Mouse (Mus musculus): ENCODE results near the gene Nmt1. TPM values are rescaled to one million over a fixed set of nuclear protein-coding genes. Genes with fewer than 3 reads are reported as not detected.

The Nmt1 gene
- polyA plus RNA-seq, 2 experiments, result 22.3 to 44.3 TPM

DNA sequence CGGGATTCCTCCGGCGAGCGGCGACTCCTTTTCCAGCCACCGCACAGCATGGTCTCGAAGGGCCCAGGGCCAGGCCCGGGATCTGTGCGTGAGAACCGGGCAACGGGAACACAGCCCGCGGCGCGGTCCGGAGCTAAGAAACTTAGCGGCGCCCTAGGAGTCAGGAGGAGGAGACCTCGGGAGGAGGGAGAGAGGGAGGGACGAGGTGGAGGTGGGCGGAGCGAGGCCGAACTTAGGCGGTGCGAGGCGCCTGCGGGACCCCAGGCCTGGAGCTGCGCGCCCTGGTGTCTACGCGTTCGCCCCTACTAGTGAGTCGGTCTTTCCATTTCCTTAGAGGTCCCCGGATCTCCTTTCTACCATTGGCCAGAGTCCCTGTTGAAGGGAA lies 73.5 kb downstream of the Nmt1 start, which contains the start of the genes Plcd3 and Acbd4:
TSS of gene Plcd3 (minus strand) at position 178 of the 385 bp plus-strand sequence.
TSS of gene Acbd4 (plus strand) at position 202 of the 385 bp plus-strand sequence.
- Histone ChIP-seq H3K36me3 (replicated peaks; ENCODE audit: control insufficient read depth, insufficient read depth, low read depth) (peaks cover 12% of the 10 kb centered on the region), H3K9ac (replicated peaks) (peak within 1 kb of the TSS; percentile 58), H3K4me1 (replicated peaks; ENCODE audit: control insufficient read depth in 2 of 2, insufficient read depth in 2 of 2, low read length in 1 of 2) (peaks cover 30 to 35% of the 10 kb centered on the region in 2 experiments), H3K27me3 (ENCODE audit: control insufficient read depth, insufficient read depth, low read length) (peaks cover 25% of the 10 kb centered on the region), H3K4me2 (ENCODE audit: low read depth) (peak within 1 kb of the TSS; percentile 73), H3K27ac (peak within 1 kb of the TSS; percentile 57; the same call in 1 of the 2 replicates), H3K4me3 (ENCODE audit: insufficient read depth in 1 of 2, low read depth in 2 of 2, low read length in 2 of 2) (peak within 1 kb of the TSS; percentile 52 to 76), H3K9me3 (ENCODE audit: control insufficient read depth, low read length) (no peaks in the 10 kb centered on the region)
- TF ChIP-seq EP300 (IDR thresholded peaks at IDR 0.05; ENCODE audit: low read depth) (no peak), CTCF (IDR thresholded peaks at IDR 0.05; ENCODE audit: low read depth) (no peak)
- ATAC-seq (ENCODE audit: insufficient read depth) (peak; percentile 13; the same call in 1 of the 2 replicates), DNase-seq (ENCODE audit: low read depth in 3 of 3, low spot score in 3 of 3) (peak in 1 of 3 experiments; percentile 59)
- WGBS (ENCODE audit: insufficient replicate concordance), result under 1% methylated on average over 33 of the region's 34 CpGs

DNA sequence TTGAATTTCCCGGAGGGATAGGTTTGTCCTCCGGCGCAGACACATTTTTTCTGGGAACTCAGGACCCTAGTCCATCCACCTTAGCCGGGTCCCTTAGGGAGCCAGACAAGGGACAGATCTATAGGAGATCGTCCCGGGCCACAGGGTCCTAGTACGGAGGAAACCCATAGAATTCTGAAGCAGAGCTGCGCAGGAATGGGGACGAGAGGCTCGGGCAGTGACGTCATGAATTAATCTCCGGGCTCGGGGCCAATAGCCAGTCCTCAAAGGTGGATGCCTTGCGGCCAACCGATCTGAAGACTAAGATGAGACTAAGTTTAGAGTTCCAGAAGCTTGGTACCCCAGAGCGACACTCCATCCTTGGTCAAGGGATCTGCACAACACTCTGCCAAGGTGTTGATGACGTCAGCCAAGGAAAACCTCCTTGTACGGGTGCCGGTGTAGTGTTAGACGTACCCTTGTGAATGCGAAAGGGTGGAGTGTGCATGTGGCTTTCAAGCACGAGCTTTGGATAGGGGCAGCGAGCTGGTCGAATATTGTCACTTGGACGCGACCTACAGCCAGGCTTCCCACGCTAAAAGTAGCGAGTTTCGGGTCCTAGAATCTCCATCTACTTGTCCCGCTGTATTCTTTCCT lies 74.0 kb downstream of the Nmt1 start:
- H3K27me3 ChIP-seq (ENCODE audit: control insufficient read depth, insufficient read depth, low read length), result peaks cover 25% of the 10 kb centered on the region
- H3K4me3 ChIP-seq (ENCODE audit: insufficient read depth in 1 of 2, low read depth in 2 of 2, low read length in 2 of 2), result peak overlapping the region; percentile 52 to 76
- WGBS (ENCODE audit: insufficient replicate concordance), result 2% methylated on average over 30 of the region's 30 CpGs
- peaks cover 16% of the 10 kb centered on the region for H3K36me3 ChIP-seq (replicated peaks; ENCODE audit: control insufficient read depth, insufficient read depth, low read depth)
- peak; percentile 11; the same call in 1 of the 2 replicates for ATAC-seq (ENCODE audit: insufficient read depth)
- peaks cover 34 to 39% of the 10 kb centered on the region in 2 experiments for H3K4me1 ChIP-seq (replicated peaks; ENCODE audit: control insufficient read depth in 2 of 2, insufficient read depth in 2 of 2, low read length in 1 of 2)
- DNase-seq (ENCODE audit: low read depth in 3 of 3, low spot score in 3 of 3), result peak in 1 of 3 experiments; percentile 70
- no peak for TF ChIP-seq CTCF (IDR thresholded peaks at IDR 0.05; ENCODE audit: low read depth)
- no peak for TF ChIP-seq EP300 (IDR thresholded peaks at IDR 0.05; ENCODE audit: low read depth)
- H3K9me3 ChIP-seq (ENCODE audit: control insufficient read depth, low read length), result no peaks in the 10 kb centered on the region
- peak overlapping the region; percentile 57; the same call in 1 of the 2 replicates for H3K27ac ChIP-seq
- H3K9ac ChIP-seq (replicated peaks), result peak overlapping the region; percentile 58
- peak overlapping the region; percentile 73 for H3K4me2 ChIP-seq (ENCODE audit: low read depth)

DNA sequence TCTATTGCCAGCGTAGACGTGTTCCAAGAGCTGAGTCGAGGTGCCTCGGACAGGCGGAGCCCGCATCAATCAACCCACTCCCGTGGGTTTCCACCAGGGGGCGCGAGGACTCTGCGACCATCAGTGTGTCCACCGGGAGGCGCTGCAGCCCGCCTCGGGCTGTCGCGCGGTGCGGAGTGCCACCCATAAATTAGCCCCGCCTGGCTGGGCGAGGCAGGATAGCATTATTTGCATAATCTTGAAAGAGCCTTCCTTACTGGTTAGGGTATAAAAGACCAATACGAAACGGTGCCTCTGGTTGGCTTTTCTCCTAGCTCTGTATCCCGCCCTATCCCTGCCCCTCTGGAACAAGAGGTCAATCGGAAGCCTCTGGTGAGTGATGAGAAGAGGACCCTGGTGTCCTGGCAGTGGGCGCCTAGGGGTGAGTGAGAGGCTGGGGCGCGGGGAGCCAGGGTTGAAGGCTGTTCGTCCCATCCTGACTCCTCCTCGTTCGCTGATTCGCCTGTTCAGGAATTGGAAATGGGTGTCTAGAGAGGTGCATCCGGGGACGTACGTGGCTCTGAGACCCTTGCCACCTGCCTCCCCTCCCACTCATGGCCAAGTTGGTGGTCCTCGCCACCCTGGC lies 74.8 kb downstream of the Nmt1 start:
- H3K36me3 ChIP-seq (replicated peaks; ENCODE audit: control insufficient read depth, insufficient read depth, low read depth), result peaks cover 22% of the 10 kb centered on the region
- TF ChIP-seq CTCF (IDR thresholded peaks at IDR 0.05; ENCODE audit: low read depth) (peak; percentile 100), EP300 (IDR thresholded peaks at IDR 0.05; ENCODE audit: low read depth) (peak; percentile 37; the same call in 1 of the 2 replicates)
- H3K27ac ChIP-seq, result peak overlapping the region; percentile 94
- peak overlapping the region; percentile 73 for H3K4me2 ChIP-seq (ENCODE audit: low read depth)
- no peaks in the 10 kb centered on the region for H3K9me3 ChIP-seq (ENCODE audit: control insufficient read depth, low read length)
- peaks cover 25% of the 10 kb centered on the region for H3K27me3 ChIP-seq (ENCODE audit: control insufficient read depth, insufficient read depth, low read length)
- peak; percentile 94 to 97 (median 97) for DNase-seq (ENCODE audit: low read depth in 3 of 3, low spot score in 3 of 3)
- H3K4me3 ChIP-seq (ENCODE audit: insufficient read depth in 1 of 2, low read depth in 2 of 2, low read length in 2 of 2), result peak overlapping the region; percentile 61 to 76
- peak; percentile 87 for ATAC-seq (ENCODE audit: insufficient read depth)
- H3K9ac ChIP-seq (replicated peaks), result peak overlapping the region; percentile 83
- H3K4me1 ChIP-seq (replicated peaks; ENCODE audit: control insufficient read depth in 2 of 2, insufficient read depth in 2 of 2, low read length in 1 of 2), result peaks cover 34 to 39% of the 10 kb centered on the region in 2 experiments
- under 1% methylated on average over 35 of the region's 35 CpGs for WGBS (ENCODE audit: insufficient replicate concordance)

DNA sequence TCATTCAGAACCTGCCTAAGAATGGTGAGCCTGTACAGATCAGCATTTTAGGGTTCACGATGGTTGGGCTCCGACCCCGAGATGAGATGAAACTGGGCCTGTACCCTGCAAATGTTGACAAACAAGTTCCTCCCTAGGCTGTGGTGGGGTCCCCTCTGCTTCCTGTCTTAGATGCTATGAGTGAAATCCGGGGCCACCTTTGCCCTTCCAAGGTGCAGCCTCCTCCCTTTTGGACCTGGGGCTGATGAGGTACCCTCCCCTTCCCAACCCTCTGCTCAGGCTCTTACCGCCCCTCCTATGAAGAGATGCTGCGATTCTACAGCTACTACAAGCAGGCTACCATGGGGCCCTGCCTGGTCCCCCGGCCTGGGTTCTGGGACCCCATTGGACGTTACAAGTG lies 75.6 kb downstream of the Nmt1 start:
- TF ChIP-seq CTCF (IDR thresholded peaks at IDR 0.05; ENCODE audit: low read depth) (no peak), EP300 (IDR thresholded peaks at IDR 0.05; ENCODE audit: low read depth) (no peak)
- DNase-seq (ENCODE audit: low read depth in 3 of 3, low spot score in 3 of 3), result no peak
- 44% methylated on average over 8 of the region's 8 CpGs for WGBS (ENCODE audit: insufficient replicate concordance)

DNA sequence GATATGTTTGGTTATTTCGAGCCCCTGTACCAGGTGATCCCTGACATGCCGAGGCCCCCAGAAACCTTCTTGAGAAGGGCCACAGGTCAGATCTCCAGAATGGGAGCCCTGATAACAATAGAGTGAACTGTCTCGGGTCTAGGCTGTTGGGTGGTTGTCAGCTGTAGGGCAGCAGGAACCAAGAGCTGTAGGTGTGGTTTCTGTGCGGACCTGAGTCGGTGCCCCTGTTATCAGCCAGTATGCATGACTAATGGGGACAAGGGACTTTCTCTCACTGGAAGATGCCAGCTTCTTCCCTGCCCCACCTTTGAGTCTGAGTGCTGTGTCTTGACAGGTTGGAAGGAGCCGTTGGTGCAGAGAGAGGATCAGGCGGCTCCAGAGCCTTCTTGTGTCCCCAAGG lies 76.5 kb downstream of the Nmt1 start:
- Histone ChIP-seq H3K36me3 (replicated peaks; ENCODE audit: control insufficient read depth, insufficient read depth, low read depth) (peaks cover 22% of the 10 kb centered on the region), H3K9me3 (ENCODE audit: control insufficient read depth, low read length) (no peaks in the 10 kb centered on the region), H3K9ac (replicated peaks) (peak overlapping the region; percentile 83), H3K4me1 (replicated peaks; ENCODE audit: control insufficient read depth in 2 of 2, insufficient read depth in 2 of 2, low read length in 1 of 2) (peaks cover 34 to 39% of the 10 kb centered on the region in 2 experiments), H3K4me3 (ENCODE audit: insufficient read depth in 1 of 2, low read depth in 2 of 2, low read length in 2 of 2) (peak overlapping the region; percentile 61 to 76), H3K27me3 (ENCODE audit: control insufficient read depth, insufficient read depth, low read length) (peaks cover 25% of the 10 kb centered on the region), H3K27ac (peak overlapping the region; percentile 94), H3K4me2 (ENCODE audit: low read depth) (peak overlapping the region; percentile 73)
- DNase-seq (ENCODE audit: low read depth in 3 of 3, low spot score in 3 of 3) (peak in 2 of 3 experiments; percentile 80 to 81), ATAC-seq (ENCODE audit: insufficient read depth) (peak; percentile 55)
- no peak for TF ChIP-seq CTCF (IDR thresholded peaks at IDR 0.05; ENCODE audit: low read depth)
- TF ChIP-seq EP300 (IDR thresholded peaks at IDR 0.05; ENCODE audit: low read depth), result peak; percentile 50; the same call in 1 of the 2 replicates
- 15% methylated on average over 7 of the region's 7 CpGs for WGBS (ENCODE audit: insufficient replicate concordance)

More for the DNA sequence above, 75.6 kb downstream of the Nmt1 start:
- no peak for ATAC-seq (ENCODE audit: insufficient read depth)
- H3K9me3 ChIP-seq (ENCODE audit: control insufficient read depth, low read length), result no peaks in the 10 kb centered on the region
- peaks cover 34 to 39% of the 10 kb centered on the region in 2 experiments for H3K4me1 ChIP-seq (replicated peaks; ENCODE audit: control insufficient read depth in 2 of 2, insufficient read depth in 2 of 2, low read length in 1 of 2)
- peak overlapping the region; percentile 73 for H3K4me2 ChIP-seq (ENCODE audit: low read depth)
- H3K9ac ChIP-seq (replicated peaks), result peak overlapping the region; percentile 83
- H3K36me3 ChIP-seq (replicated peaks; ENCODE audit: control insufficient read depth, insufficient read depth, low read depth), result peaks cover 22% of the 10 kb centered on the region
- peak overlapping the region; percentile 94 for H3K27ac ChIP-seq
- H3K27me3 ChIP-seq (ENCODE audit: control insufficient read depth, insufficient read depth, low read length), result peaks cover 25% of the 10 kb centered on the region
- peak overlapping the region; percentile 61 to 76 for H3K4me3 ChIP-seq (ENCODE audit: insufficient read depth in 1 of 2, low read depth in 2 of 2, low read length in 2 of 2)

Data from liver, embryonic 14.5 days (tissue).